Mouse (Mus musculus) midbrain, postnatal 0 days (tissue): Measurements from ENCODE around the gene Gm36079. TPM values are rescaled to one million over a fixed set of nuclear protein-coding genes. Genes with fewer than 3 reads are reported as not detected.
"Not testable (repeated sequence)": the region's sequence is repeated elsewhere in the genome, so short reads cannot be mapped to it uniquely, and the experiment has no call there.

Source experiments
- ATAC-seq: fragments of 200-750 bp; cut with Nextera tagmentation; 2 replicates; pipeline ENCODE4 v1.8.0; 2017; ENCODE audit warnings: moderate number of reproducible peaks, mild to moderate bottlenecking, moderate TSS enrichment, moderate library complexity; ENCODE audit not compliant: low FRiP score
- DNase-seq: peaks from one replicate; pipeline ENCODE4 v3.0.0-alpha.2; 2015; ENCODE audit warnings: low spot score
- H3K27ac ChIP-seq: fragments of 300-500 bp; sonication (generic); 2 replicates; pipeline ENCODE4 v1.5.1; 2014; ENCODE audit warnings: low read depth, mild to moderate bottlenecking, low read length, mixed read lengths
- H3K27me3 ChIP-seq: fragments of 300-500 bp; sonication (generic); 2 replicates; pipeline ENCODE4 v1.6.1; 2014; ENCODE audit warnings: low read length, control low read depth, mixed read lengths; ENCODE audit not compliant: insufficient read depth
- H3K36me3 ChIP-seq: fragments of 300-500 bp; sonication (generic); 2 replicates; pipeline ENCODE4 v1.6.1; 2014; ENCODE audit warnings: low read length, control low read depth, mixed read lengths; ENCODE audit not compliant: insufficient read depth
- H3K4me1 ChIP-seq: fragments of 300-500 bp; sonication (generic); 2 replicates; pipeline ENCODE4 v1.6.1; 2014; ENCODE audit warnings: mild to moderate bottlenecking, control low read depth, antibody characterized with exemption, low read length, mixed read lengths; ENCODE audit not compliant: insufficient read depth
- H3K4me2 ChIP-seq: fragments of 300-500 bp; sonication (generic); 2 replicates; pipeline ENCODE4 v1.6.1; 2014; ENCODE audit warnings: low read depth, mild to moderate bottlenecking, low read length, mixed read lengths; ENCODE audit not compliant: poor library complexity, severe bottlenecking
- H3K4me3 ChIP-seq: fragments of 300-500 bp; sonication (generic); 2 replicates; pipeline ENCODE4 v1.5.1; 2014; ENCODE audit warnings: low read depth, mild to moderate bottlenecking, low read length, moderate library complexity
- H3K9ac ChIP-seq: fragments of 300-500 bp; sonication (generic); replicated peaks from 2 replicates; pipeline ENCODE4 v1.6.1; 2014; ENCODE audit warnings: mild to moderate bottlenecking, low read length, moderate library complexity, mixed read lengths; ENCODE audit not compliant: poor library complexity, severe bottlenecking
- H3K9me3 ChIP-seq: fragments of 300-500 bp; sonication (generic); 2 replicates; pipeline ENCODE4 v1.6.1; 2016; ENCODE audit warnings: low read length, control low read depth
- WGBS: fragments of 180-500 bp; shearing (Covaris S2); extraction: QIAGEN DNeasy Blood & Tissue Kit; methylation state at CpG from one replicate; pipeline ENCODE4 v1.1.7; 2014; 5-methylcytosine and 5-hydroxymethylcytosine counted together
- polyA plus RNA-seq: library from polyadenylated mRNA; unstranded; fragments of >200 nt; fragmentation: Nextera tagmentation; extraction: Ambion mirVana; gene quantifications from 2 replicates; pipeline ENCODE4 v1.2.1, GENCODE M21; 2015
- total RNA-seq: library from RNA; depleted of rRNA; stranded (reverse); fragments of >200 nt; gene quantifications from 2 replicates; pipeline ENCODE4 v1.2.3, GENCODE M21; 2014; rRNA removed

Gene Gm36079
- total and polyA plus RNA-seq, 2 experiments from 2014 or later: not detected

- not testable (repeated sequence) for H3K4me1 ChIP-seq, ATAC-seq, H3K4me3 ChIP-seq, H3K9ac ChIP-seq, DNase-seq, H3K36me3 ChIP-seq, H3K9me3 ChIP-seq, H3K4me2 ChIP-seq, H3K27me3 ChIP-seq, H3K27ac ChIP-seq
Measured at GRCm38 (mm10) chr13:120010068-120010467, 16.7 kb downstream of the Gm36079 start.

GRCm38 (mm10) chr13:119999215-119999614, 27.6 kb downstream of the Gm36079 start:
- not testable (repeated sequence) for H3K4me3 ChIP-seq, H3K36me3 ChIP-seq, DNase-seq, H3K27ac ChIP-seq, H3K4me2 ChIP-seq, H3K9ac ChIP-seq, ATAC-seq, H3K4me1 ChIP-seq, H3K9me3 ChIP-seq, H3K27me3 ChIP-seq
- WGBS: no CpG with 5 or more reads among the region's 4 CpGs

GRCm38 (mm10) chr13:119998442-119999086, 28.2 kb downstream of the Gm36079 start:
- DNase-seq, H3K4me1 ChIP-seq, H3K9me3 ChIP-seq, H3K9ac ChIP-seq, H3K4me2 ChIP-seq, H3K4me3 ChIP-seq, H3K36me3 ChIP-seq, H3K27ac ChIP-seq, H3K27me3 ChIP-seq: not testable (repeated sequence)
- no CpG with 5 or more reads among the region's 22 CpGs for WGBS
- 0 out of 2 replicates have a peak, but pooled peaks have one; percentile 49 for ATAC-seq

DNA sequence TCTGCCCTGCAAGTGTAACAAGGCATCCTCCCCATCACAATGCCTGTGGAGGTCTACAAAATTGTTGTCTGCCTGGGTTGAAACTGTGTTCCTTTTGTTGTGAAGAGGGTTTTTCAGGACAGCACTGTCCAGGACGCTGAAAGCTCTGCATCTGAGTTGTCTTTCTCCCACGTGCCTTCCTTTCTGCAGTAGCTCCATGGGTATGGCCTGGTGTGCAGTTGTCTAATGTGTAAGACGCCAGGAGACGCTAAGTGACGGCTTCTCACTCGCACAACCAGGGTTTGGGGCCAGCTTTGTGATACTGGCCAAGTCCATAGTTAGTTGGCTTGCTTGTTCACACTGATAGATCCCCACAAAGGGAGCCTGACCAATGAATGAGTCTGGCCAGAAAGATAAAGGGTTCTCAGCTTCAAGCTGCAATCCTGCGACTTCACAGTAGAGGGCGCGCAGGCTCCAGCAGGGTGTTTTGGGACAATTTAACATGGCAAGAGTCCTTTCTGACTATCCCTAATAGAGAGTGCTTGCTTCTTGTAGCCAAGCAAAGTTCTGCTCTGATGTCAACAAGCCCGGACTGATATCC, 34.8 kb downstream of the Gm36079 start:
- not testable (repeated sequence) for ATAC-seq, H3K4me2 ChIP-seq
- WGBS: no CpG with 5 or more reads among the region's 10 CpGs

DNA sequence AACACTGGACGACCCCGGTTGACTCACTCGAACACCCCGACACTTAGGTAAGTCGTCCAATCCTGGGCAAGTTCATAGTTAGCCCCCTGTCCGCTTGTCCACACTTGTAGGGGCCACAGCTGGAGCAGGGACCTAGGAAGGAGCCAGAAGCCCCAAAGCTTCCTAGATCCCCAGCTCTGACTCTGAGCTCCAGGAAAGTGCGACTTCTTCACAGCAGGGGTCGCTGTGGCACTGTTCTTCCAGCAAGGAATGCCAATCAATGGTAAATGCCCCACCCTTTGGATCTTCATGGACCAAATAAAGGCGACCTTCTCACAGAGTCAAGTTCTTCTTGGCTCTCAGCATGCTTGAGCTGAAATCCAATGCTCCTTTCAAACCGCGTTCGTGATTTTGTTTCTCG, 35.5 kb downstream of the Gm36079 start:
- not testable (repeated sequence) for H3K36me3 ChIP-seq, H3K27ac ChIP-seq, H3K4me3 ChIP-seq, H3K27me3 ChIP-seq, H3K4me2 ChIP-seq, H3K4me1 ChIP-seq, H3K9me3 ChIP-seq, DNase-seq, H3K9ac ChIP-seq
- peak; percentile 71; the same call in 1 of the 2 replicates for ATAC-seq
- no CpG with 5 or more reads among the region's 13 CpGs for WGBS

More for the DNA sequence above, 34.8 kb downstream of the Gm36079 start:
- not testable (repeated sequence) for H3K4me3 ChIP-seq, H3K27me3 ChIP-seq, DNase-seq, H3K9ac ChIP-seq, H3K27ac ChIP-seq, H3K36me3 ChIP-seq, H3K4me1 ChIP-seq, H3K9me3 ChIP-seq

Other genes with a start within 250 kb of the Gm36079 start
- gene Zfp131, start 236.1 kb downstream of the Gm36079 start, total RNA-seq: 26.4 and 33.8 TPM in 2 replicates
- 22.3 and 25.9 TPM in 2 replicates for gene Zfp131, start 236.1 kb downstream of the Gm36079 start, polyA plus RNA-seq
- gene AF067063, start 196.8 kb downstream of the Gm36079 start, total RNA-seq: not detected in 2 replicates
- not detected in 2 replicates for gene AF067063, start 196.8 kb downstream of the Gm36079 start, polyA plus RNA-seq
- not detected in 2 replicates for gene D13Ertd608e, start 191.0 kb downstream of the Gm36079 start, total RNA-seq
- gene D13Ertd608e, start 191.0 kb downstream of the Gm36079 start, polyA plus RNA-seq: not detected in 2 replicates
- not detected in 2 replicates for gene Tcstv1, start 132.2 kb downstream of the Gm36079 start, total RNA-seq
- gene Tcstv1, start 132.2 kb downstream of the Gm36079 start, polyA plus RNA-seq: not detected in 2 replicates
- gene Gm21761, start 97.7 kb downstream of the Gm36079 start, total RNA-seq: not detected in 2 replicates
- not detected in 2 replicates for gene Gm21761, start 97.7 kb downstream of the Gm36079 start, polyA plus RNA-seq
- not detected in 2 replicates for gene B020031M17Rik, start 76.2 kb downstream of the Gm36079 start, total RNA-seq
- gene B020031M17Rik, start 76.2 kb downstream of the Gm36079 start, polyA plus RNA-seq: not detected in 2 replicates
- gene Gm21188, start 25.2 kb upstream of the Gm36079 start, total RNA-seq: not detected in 2 replicates
- not detected in 2 replicates for gene Gm21188, start 25.2 kb upstream of the Gm36079 start, polyA plus RNA-seq
- gene Gm20767, start 113.2 kb upstream of the Gm36079 start, total RNA-seq: not detected in 2 replicates
- not detected in 2 replicates for gene Gm20767, start 113.2 kb upstream of the Gm36079 start, polyA plus RNA-seq
- gene Gm21818, start 145.4 kb upstream of the Gm36079 start, total RNA-seq: not detected in 2 replicates
- not detected in 2 replicates for gene Gm21818, start 145.4 kb upstream of the Gm36079 start, polyA plus RNA-seq
- not detected in 2 replicates for gene Gm21762, start 188.9 kb upstream of the Gm36079 start, total RNA-seq
- not detected in 2 replicates for gene Gm21762, start 188.9 kb upstream of the Gm36079 start, polyA plus RNA-seq
- not detected in 2 replicates for gene Gm21731, start 212.1 kb upstream of the Gm36079 start, total RNA-seq
- not detected in 2 replicates for gene Gm21731, start 212.1 kb upstream of the Gm36079 start, polyA plus RNA-seq
- not detected in 2 replicates for gene AF067061, start 236.1 kb upstream of the Gm36079 start, total RNA-seq
- gene AF067061, start 236.1 kb upstream of the Gm36079 start, polyA plus RNA-seq: not detected in 2 replicates